Mouse (Mus musculus) brain, embryonic 14.5 days (tissue): ENCODE results near the gene Metrn.

ENCODE experiments used
- CTCF ChIP-seq: fragments of 200-500 bp; IDR thresholded peaks from 2 replicates; pipeline ENCODE4 v1.5.1; 2012; ENCODE audit warnings: inconsistent platforms, mild to moderate bottlenecking, moderate library complexity, borderline replicate concordance; ENCODE audit not compliant: insufficient read depth, insufficient read length; ENCODE audit errors: extremely low read depth
- POLR2A ChIP-seq: fragments of 200-500 bp; IDR thresholded peaks from 2 replicates; pipeline ENCODE4 v1.6.1; 2012; ENCODE audit warnings: mild to moderate bottlenecking, inconsistent platforms, borderline replicate concordance; ENCODE audit not compliant: poor library complexity, insufficient read depth, insufficient read length, severe bottlenecking; ENCODE audit errors: extremely low read depth

DNA sequence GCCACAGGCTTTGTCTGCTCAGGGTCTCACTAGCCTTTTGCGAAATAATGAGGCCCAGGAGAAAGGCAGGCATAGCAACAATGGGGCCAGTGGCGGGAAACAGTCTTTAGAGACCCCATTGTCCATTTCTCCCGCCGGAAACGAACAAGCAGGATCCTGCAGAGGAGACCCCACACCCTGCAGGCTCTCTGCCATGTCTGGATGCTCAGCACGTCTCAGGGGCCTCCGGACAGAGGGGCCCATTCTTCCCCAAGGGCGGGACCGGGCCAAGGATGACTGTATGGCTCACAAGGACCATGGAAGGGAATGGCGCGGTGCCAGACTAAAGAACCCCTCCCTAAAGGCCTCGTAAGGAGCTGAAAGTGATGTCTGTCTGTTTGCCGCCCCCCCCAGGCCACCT, 2.7 kb downstream of the Metrn start:
- TF ChIP-seq POLR2A (no peak), CTCF (no peak)
